ENCODE assay signal across 8 mouse cellular contexts in the genomic region with DNA sequence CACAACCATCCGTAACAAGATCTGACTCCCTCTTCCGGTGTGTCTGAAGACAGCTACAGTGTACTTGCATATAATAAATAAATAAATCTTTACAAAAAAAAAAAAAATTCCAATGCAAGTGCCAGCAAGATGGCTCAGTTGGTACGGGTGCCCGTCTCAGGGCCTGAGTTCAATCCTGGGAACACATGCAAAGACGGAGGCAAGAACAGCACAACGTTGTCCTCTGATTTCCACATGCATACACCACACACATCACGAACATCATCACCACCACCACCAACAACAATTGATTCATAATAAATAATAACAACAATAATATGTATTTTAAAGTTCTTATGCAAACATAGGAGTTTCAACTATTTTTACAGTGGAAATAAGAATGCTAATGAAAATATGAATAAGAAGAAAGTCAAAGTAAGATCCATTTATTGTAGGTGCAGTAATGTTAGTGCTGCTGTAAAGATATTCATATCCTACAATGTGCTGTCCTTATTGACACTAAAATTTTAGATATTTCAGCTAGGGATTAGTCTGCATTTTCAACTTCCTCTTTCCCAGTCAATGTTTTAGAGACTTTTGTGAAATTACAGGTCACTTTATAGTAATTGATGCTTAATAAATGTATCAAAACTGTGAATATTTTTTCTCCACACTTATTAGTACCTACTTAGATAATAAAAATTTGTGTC. TPM values are rescaled to one million over a fixed set of nuclear protein-coding genes. Genes with fewer than 3 reads are reported as not detected.
A peak's percentile ranks its signal among the peaks of the same experiment; 100 is the strongest.
DNase-seq lines count a peak whose midpoint lies in the region; ATAC-seq and TF ChIP-seq lines count a peak whose summit lies in the region.
"Had no signal": no experiment of that assay in that cellular context is flagged by ENCODE, and none has a peak within 500 bp of the region (broad histone marks: within the 10 kb centered on the region; RNA-seq: fewer than 3 reads in every experiment).

No protein-coding gene starts in this region.

- no peak for TF ChIP-seq POLR2A in liver, adult 2 months (IDR thresholded peaks at IDR 0.05; ENCODE audit: extremely low read depth, insufficient read depth, low read length)
- no peak for TF ChIP-seq POLR2A in embryonic fibroblast, embryonic 13.5 days (IDR thresholded peaks at IDR 0.05; ENCODE audit: low read depth, low read length)

- no peaks in the 10 kb centered on the region for H3K9me3 ChIP-seq in intestine, embryonic 16.5 days (ENCODE audit: control insufficient read depth, low read length)
- no peaks in the 10 kb centered on the region for H3K9me3 ChIP-seq in neural tube, embryonic 15.5 days (replicated peaks)

- H3K4me1 ChIP-seq in liver, adult 2 months (ENCODE audit: control insufficient read depth, insufficient read depth, low read length), result peaks cover 27% of the 10 kb centered on the region
- H3K4me1 ChIP-seq in embryonic fibroblast, embryonic 13.5 days (ENCODE audit: control insufficient read depth, insufficient read depth, low read length), result peaks cover 7% of the 10 kb centered on the region
- H3K4me1 ChIP-seq in intestine, embryonic 16.5 days (ENCODE audit: control insufficient read depth, insufficient read depth, low read length), result peaks cover 6% of the 10 kb centered on the region
- peaks cover 46% of the 10 kb centered on the region for H3K4me1 ChIP-seq in neural tube, embryonic 15.5 days

- no peak for DNase-seq in liver, adult 2 months (ENCODE audit: extremely low read depth, low read depth, low spot score)
- DNase-seq in liver, result no peak
- no peak for DNase-seq in gastrocnemius, postnatal 14 days
- no peak for DNase-seq in adrenal gland, postnatal 4 days (ENCODE audit: low spot score in 2 of 2)
- DNase-seq: adrenal gland, adult 8-10 months had no signal

- no peaks in the 10 kb centered on the region for H3K27me3 ChIP-seq in liver, adult 2 months (ENCODE audit: control insufficient read depth, insufficient read depth, low read length)
- no peaks in the 10 kb centered on the region for H3K27me3 ChIP-seq in intestine, embryonic 16.5 days (replicated peaks; ENCODE audit: control insufficient read depth, insufficient read depth, low read length)
- no peaks in the 10 kb centered on the region for H3K27me3 ChIP-seq in neural tube, embryonic 15.5 days (replicated peaks)

- H3K79me2 ChIP-seq in liver, adult 2 months (ENCODE audit: control insufficient read depth, insufficient read depth, low read length), result peaks cover 31% of the 10 kb centered on the region

- H3K27ac ChIP-seq in liver, adult 2 months (replicated peaks; ENCODE audit: insufficient read depth, low read depth, low read length), result peak overlapping the region; percentile 65
- no peak overlapping the region for H3K27ac ChIP-seq in embryonic fibroblast, embryonic 13.5 days (ENCODE audit: insufficient read depth, low read length)
- no peak overlapping the region for H3K27ac ChIP-seq in intestine, embryonic 16.5 days (ENCODE audit: low read length)
- peak overlapping the region; percentile 63 for H3K27ac ChIP-seq in neural tube, embryonic 15.5 days (replicated peaks)

- H3K9ac ChIP-seq in liver, adult 2 months (ENCODE audit: low read depth, low read length), result no peak overlapping the region
- H3K9ac ChIP-seq in intestine, embryonic 16.5 days (ENCODE audit: low read depth, low read length), result no peak overlapping the region
- 0 out of 2 replicates have a peak overlapping the region, but pooled peaks have one; percentile 20 for H3K9ac ChIP-seq in neural tube, embryonic 15.5 days (replicated peaks)

- 63% methylated on average over 7 of the region's 7 CpGs for WGBS in liver, adult 2 months
- WGBS in intestine, embryonic 16.5 days, result 70% methylated on average over 7 of the region's 7 CpGs
- WGBS in neural tube, embryonic 15.5 days, result 56% methylated on average over 7 of the region's 7 CpGs

- no peak for TF ChIP-seq CTCF in liver, adult 2 months (IDR thresholded peaks at IDR 0.05; ENCODE audit: low read depth, low read length)
- TF ChIP-seq CTCF in embryonic fibroblast, embryonic 13.5 days (IDR thresholded peaks at IDR 0.05; ENCODE audit: borderline replicate concordance, insufficient read depth, low read length), result no peak

- intact Hi-C loops in gastrocnemius, postnatal 14 days (cut with DNase I; ENCODE audit: low total_unique reads), result loop anchor here (10.0 kb wide), 1 partner anchor 92 kb away; no protein-coding TSS in a partner anchor

- H3K36me3 ChIP-seq in liver, adult 2 months (ENCODE audit: control insufficient read depth, insufficient read depth, low read length), result no peaks in the 10 kb centered on the region
- no peaks in the 10 kb centered on the region for H3K36me3 ChIP-seq in intestine, embryonic 16.5 days (ENCODE audit: control insufficient read depth, insufficient read depth, low read length)
- H3K36me3 ChIP-seq in neural tube, embryonic 15.5 days, result no peaks in the 10 kb centered on the region

- ATAC-seq in intestine, embryonic 16.5 days, result no peak
- no peak for ATAC-seq in neural tube, embryonic 15.5 days (ENCODE audit: low FRiP score)

- no peak overlapping the region for H3K4me2 ChIP-seq in intestine, embryonic 16.5 days (ENCODE audit: low read depth, low read length)
- peak overlapping the region; percentile 67 for H3K4me2 ChIP-seq in neural tube, embryonic 15.5 days

- no peak overlapping the region for H3K4me3 ChIP-seq in liver, adult 2 months (ENCODE audit: insufficient read depth, low read depth, low read length)
- H3K4me3 ChIP-seq in embryonic fibroblast, embryonic 13.5 days (ENCODE audit: insufficient read depth, low read length), result peak overlapping the region; percentile 38; the same call in 1 of the 2 replicates
- H3K4me3 ChIP-seq in intestine, embryonic 16.5 days (ENCODE audit: low read length), result 0 out of 2 replicates have a peak overlapping the region, but pooled peaks have one; percentile 1
- peak overlapping the region; percentile 97 for H3K4me3 ChIP-seq in neural tube, embryonic 15.5 days (replicated peaks)

RNA-seq across cellular contexts. Expression of a gene that starts 2.4 kb away (rescaled TPM):
- total RNA-seq in liver, adult 2 months (2014; rRNA removed), result 17.1 and 17.7 TPM in 2 replicates
- 11.3 and 12.5 TPM in 2 replicates for polyA plus RNA-seq in liver, adult 2 months (2012; rRNA removed)
- 35.1 and 42.2 TPM in 2 replicates for polyA plus RNA-seq in embryonic fibroblast, embryonic 13.5 days (2011; ENCODE audit: insufficient read length, low read depth, missing spikeins)
- 8.3 and 8.9 TPM in 2 replicates for polyA plus RNA-seq in intestine, embryonic 16.5 days (2015; fragmentation: Nextera tagmentation; extraction: Ambion mirVana)
- 39.5 and 41.2 TPM in 2 replicates for polyA plus RNA-seq in neural tube, embryonic 15.5 days (2015; fragmentation: Nextera tagmentation; extraction: Ambion mirVana)
- total RNA-seq in gastrocnemius, postnatal 14 days (2021), result 10 to 100 TPM in 1 of 2 experiments, 1 to 10 TPM in 1; 9.8 to 11.9 TPM
- 10 to 100 TPM; 30.5 to 33.1 TPM for total RNA-seq in adrenal gland, postnatal 4 days (2021)

Comparison
In these comparisons a context has a peak if more than half of its experiments do, and no peak if none do; other contexts are left out.
1. H3K27ac ChIP-seq: peak in liver, adult 2 months (single experiment) and neural tube, embryonic 15.5 days (single experiment); none in embryonic fibroblast, embryonic 13.5 days (single experiment) and intestine, embryonic 16.5 days (single experiment).